Mouse (Mus musculus) C2C12 (cell line): ENCODE measurements around the gene Dock10. TPM values are rescaled to one million over a fixed set of nuclear protein-coding genes. Genes with fewer than 3 reads are reported as not detected.

Source experiments
- H3K27me3 ChIP-seq: one replicate; pipeline ENCODE4 v1.6.1; 2011; ENCODE audit not compliant: control insufficient read depth, insufficient read depth, insufficient read length
- H3K36me3 ChIP-seq: one replicate; pipeline ENCODE4 v1.6.1; 2011; ENCODE audit not compliant: control insufficient read depth, insufficient read depth
- H3K4me3 ChIP-seq: one replicate; pipeline ENCODE4 v1.5.1; 2011; ENCODE audit warnings: mild to moderate bottlenecking, control low read depth; ENCODE audit not compliant: poor library complexity, insufficient read depth, severe bottlenecking
- H3K79me2 ChIP-seq: one replicate; pipeline ENCODE4 v1.6.1; 2011; ENCODE audit not compliant: control insufficient read depth, insufficient read depth
- H3K79me3 ChIP-seq: one replicate; pipeline ENCODE4 v1.6.1; 2011; ENCODE audit warnings: low read depth, control low read depth
- H3ac ChIP-seq: one replicate; pipeline ENCODE3; 2011; ENCODE audit warnings: low read depth; ENCODE audit not compliant: control insufficient read depth, insufficient read length
- CEBPB ChIP-seq: IDR thresholded peaks from one replicate; pipeline ENCODE4 v1.6.1; 2011; ENCODE audit warnings: low read depth, mild to moderate bottlenecking, control low read depth, moderate library complexity
- CTCF ChIP-seq: IDR thresholded peaks from one replicate; pipeline ENCODE4 v1.5.1; 2011; ENCODE audit not compliant: control insufficient read depth, insufficient read depth, insufficient read length
- FOSL1 ChIP-seq: IDR thresholded peaks from one replicate; pipeline ENCODE4 v1.8.0; 2011; ENCODE audit warnings: mild to moderate bottlenecking, low read length; ENCODE audit not compliant: poor library complexity, insufficient read depth, severe bottlenecking
- MAX ChIP-seq: IDR thresholded peaks from one replicate; pipeline ENCODE4 v1.6.1; 2011; ENCODE audit warnings: mild to moderate bottlenecking, control low read depth
- MYOD1 ChIP-seq: IDR thresholded peaks from one replicate; pipeline ENCODE4 v1.6.1; 2011; ENCODE audit warnings: low read depth; ENCODE audit not compliant: control insufficient read depth, insufficient read length
- MYOG ChIP-seq: IDR thresholded peaks from one replicate; pipeline ENCODE4 v1.6.1; 2011; ENCODE audit not compliant: control insufficient read depth, insufficient read length; ENCODE audit errors: extremely low read depth
- USF1 ChIP-seq: IDR thresholded peaks from one replicate; pipeline ENCODE4 v1.6.1; 2011; ENCODE audit warnings: low read depth, mild to moderate bottlenecking, control low read depth, moderate library complexity
- polyA plus RNA-seq: library from polyadenylated mRNA; unstranded; fragments of >200 nt; fragmentation: generic; extraction: Trizol; gene quantifications from one replicate; pipeline ENCODE4 v1.2.1, GENCODE M21; 2012; ENCODE audit warnings: missing spikeins

Gene Dock10
- polyA plus RNA-seq, 1 experiment, result 0.20 TPM

DNA sequence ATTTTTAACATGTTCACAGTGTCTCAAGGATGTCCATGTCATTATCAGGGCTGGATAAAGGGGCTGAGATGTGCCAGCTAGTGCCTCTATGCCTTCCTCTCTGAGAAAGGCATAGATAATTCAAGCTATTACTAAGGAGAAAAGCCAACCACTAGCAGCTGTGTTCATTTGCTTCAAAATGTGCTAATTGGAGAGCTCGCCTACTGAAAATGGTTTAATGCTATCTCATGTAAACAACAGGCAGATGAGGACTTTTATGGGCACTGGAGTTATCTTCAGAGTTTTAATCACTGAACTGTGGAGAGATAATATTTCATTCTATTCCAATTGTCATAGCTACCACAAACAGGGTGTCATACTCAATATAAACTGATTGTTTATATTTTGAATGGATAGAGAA, 36.3 kb downstream of the Dock10 start:
- no peaks in the 10 kb centered on the region for H3K27me3 ChIP-seq
- H3K36me3 ChIP-seq, result no peaks in the 10 kb centered on the region
- TF ChIP-seq CTCF (no peak), USF1 (no peak), FOSL1 (no peak), CEBPB (no peak), MYOG (no peak), MYOD1 (no peak), MAX (no peak)
- H3ac ChIP-seq, result no peak overlapping the region
- H3K79me2 ChIP-seq, result no peaks in the 10 kb centered on the region
- H3K79me3 ChIP-seq, result no peaks in the 10 kb centered on the region
- H3K4me3 ChIP-seq, result no peak overlapping the region

GRCm38 (mm10) chr1:80721181-80721580, 37.1 kb downstream of the Dock10 start:
- Histone ChIP-seq H3K36me3 (no peaks in the 10 kb centered on the region), H3ac (no peak overlapping the region), H3K79me3 (no peaks in the 10 kb centered on the region), H3K79me2 (no peaks in the 10 kb centered on the region), H3K4me3 (no peak overlapping the region), H3K27me3 (no peaks in the 10 kb centered on the region)
- no peak for TF ChIP-seq USF1
- no peak for TF ChIP-seq MYOD1
- TF ChIP-seq CEBPB, result no peak
- no peak for TF ChIP-seq CTCF
- TF ChIP-seq MYOG, result no peak
- no peak for TF ChIP-seq MAX
- no peak for TF ChIP-seq FOSL1

GRCm38 (mm10) chr1:80720146-80720545, 38.2 kb downstream of the Dock10 start:
- H3K36me3 ChIP-seq, result no peaks in the 10 kb centered on the region
- TF ChIP-seq MAX (no peak), CTCF (no peak), MYOG (no peak), CEBPB (no peak), USF1 (no peak), MYOD1 (no peak), FOSL1 (no peak)
- no peaks in the 10 kb centered on the region for H3K79me2 ChIP-seq
- no peaks in the 10 kb centered on the region for H3K27me3 ChIP-seq
- H3ac ChIP-seq, result no peak overlapping the region
- no peaks in the 10 kb centered on the region for H3K79me3 ChIP-seq
- H3K4me3 ChIP-seq, result no peak overlapping the region

DNA sequence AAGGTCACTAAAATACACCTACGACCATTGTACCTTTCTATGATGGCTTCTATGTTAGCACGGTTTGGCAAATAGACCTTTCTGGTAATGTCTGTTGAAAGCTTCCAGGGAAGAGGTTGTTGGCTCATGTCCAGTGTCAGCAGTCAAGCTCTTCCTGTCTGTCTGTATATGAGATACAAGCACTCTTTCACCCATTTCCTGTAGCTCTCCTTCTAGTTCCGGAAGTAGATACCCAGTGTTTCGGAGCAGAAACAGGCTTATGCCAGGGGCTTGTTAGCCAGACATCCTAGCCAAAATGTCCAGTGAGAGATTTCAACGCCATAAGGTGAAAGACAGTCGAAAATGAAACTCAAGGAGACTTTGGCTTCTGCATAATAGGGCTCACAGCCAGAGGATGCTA, 38.9 kb downstream of the Dock10 start:
- H3K36me3 ChIP-seq, result no peaks in the 10 kb centered on the region
- TF ChIP-seq FOSL1, result no peak
- no peak for TF ChIP-seq CTCF
- no peak for TF ChIP-seq MYOD1
- no peak for TF ChIP-seq MYOG
- H3ac ChIP-seq, result no peak overlapping the region
- H3K79me3 ChIP-seq, result no peaks in the 10 kb centered on the region
- H3K27me3 ChIP-seq, result no peaks in the 10 kb centered on the region
- no peak overlapping the region for H3K4me3 ChIP-seq
- H3K79me2 ChIP-seq, result no peaks in the 10 kb centered on the region

DNA sequence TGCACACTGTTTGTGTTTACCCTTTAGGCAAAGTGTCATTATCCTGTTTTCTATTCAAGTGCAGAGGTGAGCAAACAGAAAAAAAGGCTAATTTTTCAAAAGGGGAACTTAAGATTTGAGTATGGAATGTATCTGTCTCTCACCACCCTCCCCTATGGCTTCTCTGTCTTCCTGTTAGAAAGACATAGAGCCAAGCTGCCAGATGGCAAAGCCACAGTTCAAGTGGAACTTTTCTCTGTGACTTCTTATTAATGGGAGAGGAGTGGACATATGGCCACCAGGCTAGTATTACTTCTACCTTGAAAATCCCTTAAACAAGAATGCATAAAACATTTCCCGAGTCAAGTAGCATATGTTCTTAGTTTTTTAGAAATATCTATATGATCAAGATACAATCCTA, 39.7 kb downstream of the Dock10 start:
- Histone ChIP-seq H3K4me3 (no peak overlapping the region), H3K79me2 (no peaks in the 10 kb centered on the region), H3K36me3 (no peaks in the 10 kb centered on the region), H3K79me3 (no peaks in the 10 kb centered on the region), H3K27me3 (no peaks in the 10 kb centered on the region), H3ac (no peak overlapping the region)
- TF ChIP-seq MAX (no peak), MYOG (no peak), MYOD1 (no peak), FOSL1 (no peak), CTCF (no peak), CEBPB (no peak), USF1 (no peak)

- no peak overlapping the region for H3K4me3 ChIP-seq
- H3K79me2 ChIP-seq, result no peaks in the 10 kb centered on the region
- H3K79me3 ChIP-seq, result no peaks in the 10 kb centered on the region
- no peaks in the 10 kb centered on the region for H3K36me3 ChIP-seq
- H3K27me3 ChIP-seq, result no peaks in the 10 kb centered on the region
- no peak overlapping the region for H3ac ChIP-seq
- TF ChIP-seq FOSL1, result no peak
- no peak for TF ChIP-seq CEBPB
- TF ChIP-seq MYOD1, result no peak
- no peak for TF ChIP-seq CTCF
- no peak for TF ChIP-seq USF1
- TF ChIP-seq MYOG, result no peak
- no peak for TF ChIP-seq MAX
Observed at GRCm38 (mm10) chr1:80715917-80716316, 42.4 kb downstream of the Dock10 start.
